Mouse (Mus musculus): ENCODE measurements around the gene Hist1h3h. TPM values are rescaled to one million over a fixed set of nuclear protein-coding genes. Genes with fewer than 3 reads are reported as not detected.
"Not testable (repeated sequence)": the region's sequence is repeated elsewhere in the genome, so short reads cannot be mapped to it uniquely, and the experiment has no call there.

Hist1h3h gene
- polyA plus RNA-seq, 1 experiment from 2014 or later, result 3.2 TPM

DNA sequence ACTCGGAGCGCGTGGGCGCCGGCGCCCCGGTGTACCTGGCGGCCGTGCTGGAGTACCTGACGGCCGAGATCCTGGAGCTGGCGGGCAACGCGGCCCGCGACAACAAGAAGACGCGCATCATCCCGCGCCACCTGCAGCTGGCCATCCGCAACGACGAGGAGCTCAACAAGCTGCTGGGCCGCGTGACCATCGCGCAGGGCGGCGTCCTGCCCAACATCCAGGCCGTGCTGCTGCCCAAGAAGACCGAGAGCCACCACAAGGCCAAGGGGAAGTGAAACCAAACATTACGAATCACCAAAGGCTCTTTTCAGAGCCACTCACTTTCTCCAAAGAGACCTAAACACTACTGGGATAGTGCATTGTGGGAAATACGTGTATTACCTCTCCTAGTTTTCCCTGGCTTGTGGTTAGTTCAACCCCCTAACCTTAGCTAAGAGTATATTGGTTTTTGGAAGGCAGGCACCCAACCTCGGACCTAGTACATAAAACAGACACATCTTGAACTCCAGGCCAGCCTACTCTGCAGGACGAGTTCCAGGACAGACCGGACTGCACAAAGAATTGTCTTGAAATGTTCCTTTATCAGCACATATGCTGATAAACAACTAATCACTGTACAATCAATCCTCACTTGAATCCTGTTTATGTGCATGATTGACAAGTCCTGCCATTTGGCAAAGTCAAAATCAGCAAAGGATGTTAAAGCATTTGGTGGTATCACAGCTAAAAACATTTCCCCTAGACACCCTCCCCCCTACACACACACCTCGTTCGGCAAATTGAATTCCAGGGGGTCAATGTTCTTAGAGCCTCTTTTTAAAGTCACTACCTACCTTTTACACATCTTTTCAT is 693 bp upstream of the Hist1h3h start:
- WGBS, result under 1% methylated on average over 9 of the region's 38 CpGs
- H3K27me3 ChIP-seq (replicated peaks); H3K36me3 ChIP-seq; H3K9me3 ChIP-seq (replicated peaks): not testable (repeated sequence)
- peak overlapping the region; percentile 90 for H3K27ac ChIP-seq (replicated peaks)
- H3K4me3 ChIP-seq (replicated peaks), result peak overlapping the region; percentile 42
- H3K4me1 ChIP-seq, result peaks cover 31% of the 10 kb centered on the region
- peak overlapping the region; percentile 86 for H3K4me2 ChIP-seq
- H3K9ac ChIP-seq (replicated peaks), result peak overlapping the region; percentile 55
- ATAC-seq (ENCODE audit: low FRiP score), result peak; percentile 28

DNA sequence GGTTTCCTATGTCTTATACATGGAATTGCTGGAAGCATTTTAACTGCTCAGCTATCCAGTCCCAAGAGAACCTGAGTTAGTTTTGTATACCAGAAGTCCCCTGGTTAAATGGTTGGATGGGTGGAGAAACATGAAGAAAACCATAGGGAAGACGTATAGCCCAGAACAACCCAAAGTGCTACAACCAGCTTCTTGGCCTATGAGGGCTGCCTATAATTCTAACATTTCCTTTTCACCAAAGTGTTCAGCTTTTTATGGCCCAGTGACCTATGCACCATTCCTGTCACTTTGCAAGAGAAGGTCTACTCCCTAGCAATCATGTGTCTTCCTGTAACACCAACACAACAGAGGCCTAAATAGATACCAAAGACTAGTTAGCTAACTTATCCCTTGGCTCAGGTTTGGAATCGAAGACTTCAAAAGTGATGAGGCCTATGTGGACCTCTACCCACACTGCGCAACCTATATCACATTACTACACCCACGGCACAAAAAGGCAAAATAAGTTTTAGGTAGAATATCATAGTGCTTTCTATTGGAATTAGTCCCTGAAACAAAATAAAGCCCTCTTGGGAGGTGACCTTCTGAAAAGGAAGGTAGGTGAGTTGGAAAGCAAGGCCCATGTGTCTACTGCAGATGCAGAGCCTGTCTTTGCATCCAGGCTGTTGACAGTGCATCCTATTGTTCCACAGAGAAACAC is 1.1 kb downstream of the Hist1h3h start:
- Histone ChIP-seq H3K4me1 (peaks cover 37% of the 10 kb centered on the region), H3K27me3 (replicated peaks) (no peaks in the 10 kb centered on the region), H3K9ac (replicated peaks) (peak overlapping the region; percentile 43; the same call in 1 of the 2 replicates), H3K4me2 (peak overlapping the region; percentile 86), H3K9me3 (replicated peaks) (no peaks in the 10 kb centered on the region), H3K27ac (replicated peaks) (peak overlapping the region; percentile 60), H3K4me3 (replicated peaks) (peak overlapping the region; percentile 42), H3K36me3 (no peaks in the 10 kb centered on the region)
- ATAC-seq (ENCODE audit: low FRiP score), result no peak
- 61% methylated on average over 4 of the region's 4 CpGs for WGBS

DNA sequence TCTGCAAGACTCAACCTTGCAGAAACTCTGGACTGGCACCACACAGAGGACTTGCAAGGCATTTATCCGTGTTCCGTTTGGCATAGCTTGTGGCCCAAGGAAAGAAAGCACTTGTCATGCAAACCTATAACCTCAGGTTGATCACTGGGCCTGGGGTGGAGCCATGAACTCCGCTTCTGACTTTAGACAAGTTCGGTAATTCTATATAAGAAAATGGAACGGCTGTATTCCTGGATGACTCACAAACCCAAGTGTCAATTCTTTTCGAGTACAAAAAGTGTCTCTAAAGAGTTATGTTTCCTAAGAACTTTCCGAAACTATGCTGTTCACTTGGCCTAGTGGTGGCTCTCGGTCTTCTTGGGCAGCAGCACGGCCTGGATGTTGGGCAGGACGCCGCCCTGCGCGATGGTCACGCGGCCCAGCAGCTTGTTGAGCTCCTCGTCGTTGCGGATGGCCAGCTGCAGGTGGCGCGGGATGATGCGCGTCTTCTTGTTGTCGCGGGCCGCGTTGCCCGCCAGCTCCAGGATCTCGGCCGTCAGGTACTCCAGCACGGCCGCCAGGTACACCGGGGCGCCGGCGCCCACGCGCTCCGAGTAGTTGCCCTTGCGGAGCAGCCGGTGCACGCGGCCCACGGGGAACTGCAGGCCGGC is 3.8 kb downstream of the Hist1h3h start:
- not testable (repeated sequence) for H3K9me3 ChIP-seq (replicated peaks); H3K36me3 ChIP-seq; H3K27me3 ChIP-seq (replicated peaks)
- peaks cover 28% of the 10 kb centered on the region for H3K4me1 ChIP-seq
- WGBS, result under 1% methylated on average over 21 of the region's 44 CpGs
- H3K9ac ChIP-seq (replicated peaks), result 0 out of 2 replicates have a peak overlapping the region, but pooled peaks have one; percentile 24
- peak overlapping the region; percentile 43 for H3K4me3 ChIP-seq (replicated peaks)
- peak; percentile 15 for ATAC-seq (ENCODE audit: low FRiP score)
- peak overlapping the region; percentile 85 for H3K27ac ChIP-seq (replicated peaks)
- peak overlapping the region; percentile 70 for H3K4me2 ChIP-seq

DNA sequence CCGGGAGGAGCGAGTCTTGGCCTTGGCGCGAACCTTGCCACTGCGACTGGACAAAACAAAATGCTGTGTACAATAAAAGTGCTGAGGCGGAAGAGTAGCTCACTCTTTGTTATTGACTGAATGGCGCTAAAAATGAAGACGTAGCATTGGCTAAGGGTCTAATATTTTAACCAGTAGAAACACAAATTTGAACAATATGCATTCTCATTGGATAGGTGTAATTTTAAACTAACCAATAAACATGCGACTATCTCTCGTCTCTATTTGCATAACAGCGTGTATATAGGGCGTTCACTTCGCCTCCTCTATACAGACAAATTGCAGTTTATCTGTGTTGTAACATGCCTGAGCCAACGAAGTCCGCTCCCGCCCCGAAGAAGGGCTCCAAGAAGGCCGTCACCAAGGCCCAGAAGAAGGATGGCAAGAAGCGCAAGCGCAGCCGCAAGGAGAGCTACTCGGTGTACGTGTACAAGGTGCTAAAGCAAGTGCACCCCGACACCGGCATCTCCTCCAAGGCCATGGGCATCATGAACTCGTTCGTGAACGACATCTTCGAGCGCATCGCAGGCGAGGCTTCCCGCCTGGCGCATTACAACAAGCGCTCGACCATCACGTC is 4.4 kb downstream of the Hist1h3h start, which contains the start of gene Hist1h2bm:
TSS of gene Hist1h2bm (plus strand) at position 288 of the 616 bp plus-strand sequence.
- not testable (repeated sequence) for H3K27me3 ChIP-seq (replicated peaks); H3K36me3 ChIP-seq; H3K9me3 ChIP-seq (replicated peaks)
- Histone ChIP-seq H3K9ac (replicated peaks) (peak within 1 kb of the TSS; percentile 51), H3K4me2 (peak within 1 kb of the TSS; percentile 70), H3K27ac (replicated peaks) (peak within 1 kb of the TSS; percentile 85), H3K4me3 (replicated peaks) (peak within 1 kb of the TSS; percentile 43), H3K4me1 (peaks cover 25% of the 10 kb centered on the region)
- peak; percentile 97 for ATAC-seq (ENCODE audit: low FRiP score)
- WGBS, result under 1% methylated on average over 37 of the region's 37 CpGs

DNA sequence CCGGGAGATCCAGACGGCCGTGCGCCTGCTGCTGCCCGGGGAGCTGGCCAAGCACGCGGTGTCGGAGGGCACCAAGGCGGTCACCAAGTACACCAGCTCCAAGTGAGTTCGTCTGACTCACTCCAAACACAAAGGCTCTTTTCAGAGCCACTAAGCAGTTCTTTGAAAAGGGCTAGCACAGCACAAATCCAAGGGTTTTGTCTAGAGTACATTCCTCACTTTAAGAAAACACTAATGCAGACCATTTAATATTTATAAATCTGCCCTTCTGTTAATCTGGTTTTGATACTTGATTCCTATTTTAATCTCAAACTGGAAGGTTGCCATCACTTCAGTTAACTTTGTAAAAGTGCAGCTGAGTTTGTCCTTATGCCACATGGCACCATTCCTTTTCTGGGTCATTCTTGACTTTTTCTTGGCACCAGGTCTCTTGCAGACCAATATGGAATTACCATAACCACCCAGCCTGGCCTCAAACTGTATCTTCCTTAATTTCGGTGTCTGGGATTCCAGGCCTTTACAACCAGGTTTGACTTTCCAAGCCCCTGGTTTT is 5.0 kb downstream of the Hist1h3h start:
- peak overlapping the region; percentile 43 for H3K4me3 ChIP-seq (replicated peaks)
- H3K27ac ChIP-seq (replicated peaks), result peak overlapping the region; percentile 85
- peaks cover 22% of the 10 kb centered on the region for H3K4me1 ChIP-seq
- WGBS, result 3% methylated on average over 11 of the region's 11 CpGs
- H3K9me3 ChIP-seq (replicated peaks), result no peaks in the 10 kb centered on the region
- peak overlapping the region; percentile 70 for H3K4me2 ChIP-seq
- H3K36me3 ChIP-seq, result no peaks in the 10 kb centered on the region
- no peaks in the 10 kb centered on the region for H3K27me3 ChIP-seq (replicated peaks)
- peak overlapping the region; percentile 51 for H3K9ac ChIP-seq (replicated peaks)
- ATAC-seq (ENCODE audit: low FRiP score), result peak; percentile 26; the same call in 1 of the 2 replicates

DNA sequence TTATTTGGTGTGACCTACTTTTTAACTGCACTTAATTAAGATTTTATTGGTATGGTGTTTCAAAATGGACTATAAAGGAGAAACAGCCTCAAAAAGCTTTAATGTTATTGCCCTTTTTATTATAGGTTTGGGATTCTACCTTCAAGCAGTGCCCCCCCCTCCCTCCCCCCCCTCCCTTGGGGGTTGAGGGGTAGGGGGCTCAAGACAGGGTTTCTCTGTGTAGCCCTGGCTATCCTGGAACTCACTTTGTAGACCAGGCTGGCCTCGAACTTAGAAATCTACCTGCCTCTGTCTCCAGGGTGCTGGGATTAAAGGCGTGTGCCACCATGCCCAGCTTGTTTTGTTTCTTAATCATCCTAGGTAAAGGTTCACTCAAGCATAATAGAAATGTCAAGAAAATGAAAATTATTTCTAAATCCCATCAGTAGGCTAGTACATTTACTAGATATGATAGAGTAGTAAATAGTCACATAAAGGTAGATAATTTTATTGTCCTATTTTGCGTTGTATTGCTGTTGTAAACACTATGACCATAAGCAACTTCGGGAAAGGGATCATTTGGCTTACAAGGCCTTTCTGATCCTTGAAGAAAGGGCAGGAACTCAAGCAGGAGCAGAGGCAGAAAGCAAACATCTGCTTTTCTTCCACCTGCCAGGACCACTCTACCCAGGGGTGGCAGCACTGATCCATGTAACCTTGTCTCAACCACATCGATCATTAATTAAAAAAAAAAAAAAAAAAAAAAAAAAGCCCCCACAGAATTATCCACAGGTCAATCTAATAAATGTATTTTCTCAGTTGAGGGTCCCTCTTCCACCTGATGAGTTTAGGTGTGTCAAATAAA is 5.8 kb downstream of the Hist1h3h start:
- Histone ChIP-seq H3K36me3 (no peaks in the 10 kb centered on the region), H3K9ac (replicated peaks) (no peak overlapping the region), H3K27ac (replicated peaks) (no peak overlapping the region), H3K9me3 (replicated peaks) (no peaks in the 10 kb centered on the region), H3K4me2 (peak overlapping the region; percentile 70; the same call in 1 of the 2 replicates), H3K4me3 (replicated peaks) (no peak overlapping the region), H3K4me1 (peaks cover 18% of the 10 kb centered on the region), H3K27me3 (replicated peaks) (no peaks in the 10 kb centered on the region)
- 22% methylated on average over 5 of the region's 5 CpGs for WGBS
- ATAC-seq (ENCODE audit: low FRiP score), result no peak

DNA sequence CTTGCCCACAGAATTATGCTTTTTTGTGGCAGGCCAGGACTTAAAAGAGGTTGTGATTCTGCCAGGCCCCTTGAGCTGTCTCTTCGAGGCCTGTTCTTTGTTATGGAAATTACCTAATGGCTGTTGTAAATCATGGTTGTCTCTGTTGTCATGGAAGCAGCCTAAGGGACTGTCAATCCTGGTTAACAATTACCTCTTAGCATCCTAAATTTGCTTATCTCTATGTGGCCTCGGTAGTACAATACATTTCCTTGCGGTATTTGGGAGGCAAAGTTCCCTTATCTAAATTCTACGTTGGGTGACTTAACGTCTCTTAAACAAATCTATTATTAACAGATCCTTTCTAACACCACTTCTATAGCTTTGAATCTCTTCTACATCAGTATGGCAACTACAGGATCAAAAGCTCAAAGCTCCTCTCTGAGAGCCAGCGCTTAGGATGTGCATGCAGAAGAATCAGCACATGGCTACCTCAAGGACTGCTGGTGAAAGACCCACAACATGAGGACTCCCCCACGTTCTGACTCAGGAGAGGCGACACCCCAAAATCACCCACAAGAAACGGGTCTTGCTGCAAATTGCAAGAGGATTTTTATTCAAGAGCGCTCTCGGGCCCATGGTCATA is 10.6 kb downstream of the Hist1h3h start:
- Histone ChIP-seq H3K27ac (replicated peaks) (no peak overlapping the region), H3K4me1 (no peaks in the 10 kb centered on the region), H3K4me2 (no peak overlapping the region), H3K9ac (replicated peaks) (no peak overlapping the region), H3K9me3 (replicated peaks) (no peaks in the 10 kb centered on the region), H3K27me3 (replicated peaks) (no peaks in the 10 kb centered on the region), H3K4me3 (replicated peaks) (no peak overlapping the region), H3K36me3 (no peaks in the 10 kb centered on the region)
- no peak for ATAC-seq (ENCODE audit: low FRiP score)
- WGBS, result 12% methylated on average over 11 of the region's 11 CpGs

DNA sequence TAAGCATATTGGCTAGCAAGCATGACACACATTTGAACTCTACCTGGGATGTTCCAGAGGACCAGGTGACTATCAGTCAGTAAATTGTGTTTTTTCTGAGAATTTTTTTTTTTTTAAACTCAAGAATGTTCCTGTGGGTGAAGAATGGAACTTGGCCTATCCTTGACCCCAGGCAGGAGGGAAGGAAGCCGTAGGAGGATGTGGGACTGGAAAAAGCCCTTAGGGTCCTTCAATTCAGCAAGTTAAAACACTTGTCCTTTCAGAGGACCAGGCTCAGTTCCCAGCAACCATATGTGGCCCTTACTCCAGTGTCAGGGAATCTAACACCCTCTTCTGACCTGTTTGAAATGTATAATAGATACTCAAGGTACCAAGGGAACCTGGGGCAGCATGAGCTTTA is 12.1 kb downstream of the Hist1h3h start:
- no peak overlapping the region for H3K4me3 ChIP-seq (replicated peaks)
- H3K36me3 ChIP-seq, result no peaks in the 10 kb centered on the region
- no peak overlapping the region for H3K9ac ChIP-seq (replicated peaks)
- peaks cover 6% of the 10 kb centered on the region; the same call in 1 of the 2 replicates for H3K4me1 ChIP-seq
- H3K27me3 ChIP-seq (replicated peaks), result no peaks in the 10 kb centered on the region
- H3K9me3 ChIP-seq (replicated peaks), result no peaks in the 10 kb centered on the region
- no peak overlapping the region for H3K4me2 ChIP-seq
- 75% methylated on average over 1 of the region's 1 CpGs for WGBS
- no peak for ATAC-seq (ENCODE audit: low FRiP score)
- no peak overlapping the region for H3K27ac ChIP-seq (replicated peaks)

DNA sequence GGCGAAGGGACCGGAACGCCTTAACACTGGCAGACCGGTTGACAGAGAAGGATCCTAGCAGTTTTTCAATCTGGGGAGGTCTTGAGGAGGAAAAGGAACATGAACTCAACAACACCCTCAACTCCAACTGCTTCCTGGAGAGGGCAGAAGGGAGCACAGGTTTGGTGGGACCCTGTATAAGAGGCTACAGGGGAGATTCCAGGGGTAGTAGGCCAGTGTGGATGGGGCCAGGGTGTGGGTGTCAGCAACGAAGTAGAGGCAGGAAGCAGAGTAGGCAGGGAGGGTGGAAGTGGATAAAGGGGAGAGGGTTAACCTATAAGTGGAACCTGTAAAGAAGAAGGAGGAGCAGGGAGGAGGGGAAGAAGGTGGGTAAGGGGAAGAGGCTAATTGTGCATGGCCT is 16.0 kb downstream of the Hist1h3h start:
- H3K27me3 ChIP-seq (replicated peaks), result no peaks in the 10 kb centered on the region
- no peaks in the 10 kb centered on the region for H3K9me3 ChIP-seq (replicated peaks)
- no peak overlapping the region for H3K9ac ChIP-seq (replicated peaks)
- H3K36me3 ChIP-seq, result no peaks in the 10 kb centered on the region
- ATAC-seq (ENCODE audit: low FRiP score), result 0 out of 2 replicates have a peak, but pooled peaks have one; percentile 15
- peak overlapping the region; percentile 96 for H3K27ac ChIP-seq (replicated peaks)
- no peak overlapping the region for H3K4me3 ChIP-seq (replicated peaks)
- H3K4me1 ChIP-seq, result peaks cover 19% of the 10 kb centered on the region
- 63% methylated on average over 5 of the region's 5 CpGs for WGBS
- peak overlapping the region; percentile 80; the same call in 1 of the 2 replicates for H3K4me2 ChIP-seq
